Mouse (Mus musculus) hematopoietic multipotent progenitor cell, adult 10-12 weeks (in vitro differentiated cells): Measurements from ENCODE around the gene Zfp644. TPM values are rescaled to one million over a fixed set of nuclear protein-coding genes. Genes with fewer than 3 reads are reported as not detected.

ENCODE experiments used
- polyA plus RNA-seq: library from polyadenylated mRNA; stranded (reverse); fragments of >175 nt; gene quantifications from 2 replicates; pipeline ENCODE4 v1.2.3, GENCODE M21; 2012; ENCODE audit warnings: low replicate concordance

The Zfp644 gene
- 23.2 and 41.2 TPM in 2 replicates for polyA plus RNA-seq

DNA sequence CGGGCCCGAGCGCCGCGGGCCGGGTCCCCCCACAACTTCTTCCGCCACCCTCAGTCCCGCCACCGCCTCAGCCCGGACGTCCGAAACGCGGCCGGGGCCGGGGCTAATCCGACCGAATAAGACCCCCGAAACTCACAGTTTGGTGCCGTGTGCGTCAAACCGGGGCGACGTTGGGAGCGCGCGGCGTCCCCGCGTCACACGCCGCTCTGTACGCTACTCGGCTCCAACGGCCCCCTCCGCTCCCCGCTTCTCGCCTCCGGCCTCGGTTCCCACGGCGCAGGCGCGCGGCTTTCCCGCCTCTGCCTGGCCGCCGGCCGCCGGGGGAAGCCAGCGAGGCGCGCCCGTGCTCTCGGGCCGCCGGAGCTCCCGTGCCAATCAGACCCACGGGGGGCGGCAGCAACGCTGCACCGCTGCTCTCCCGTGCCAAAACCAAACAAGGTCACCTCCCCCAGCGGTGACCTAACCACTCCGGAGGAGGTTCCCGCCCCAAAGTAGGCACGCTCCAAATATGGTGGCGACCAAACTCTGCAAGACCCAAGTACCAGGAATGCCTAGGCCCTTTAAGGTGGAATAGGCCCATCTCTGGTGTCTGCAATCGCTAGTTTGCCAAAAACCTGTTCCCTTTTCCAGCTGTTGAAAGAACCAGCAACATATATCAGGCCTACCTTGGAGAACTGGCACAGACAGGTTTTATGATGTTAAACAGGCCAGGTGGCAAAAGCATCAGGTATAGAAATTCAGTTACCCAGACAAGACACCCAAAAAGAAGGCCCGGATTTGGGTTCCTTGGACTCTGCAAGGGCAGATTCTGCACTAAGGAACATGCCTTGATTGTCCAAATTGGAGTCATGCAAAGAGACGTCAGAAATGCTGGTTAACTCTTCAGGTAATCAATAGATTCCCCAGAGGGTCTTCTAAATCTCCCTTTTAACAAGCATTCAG, at the start of gene Zfp644:
Gene Zfp644 (minus strand): TSS at position 892 of the 942 bp plus-strand sequence.

DNA sequence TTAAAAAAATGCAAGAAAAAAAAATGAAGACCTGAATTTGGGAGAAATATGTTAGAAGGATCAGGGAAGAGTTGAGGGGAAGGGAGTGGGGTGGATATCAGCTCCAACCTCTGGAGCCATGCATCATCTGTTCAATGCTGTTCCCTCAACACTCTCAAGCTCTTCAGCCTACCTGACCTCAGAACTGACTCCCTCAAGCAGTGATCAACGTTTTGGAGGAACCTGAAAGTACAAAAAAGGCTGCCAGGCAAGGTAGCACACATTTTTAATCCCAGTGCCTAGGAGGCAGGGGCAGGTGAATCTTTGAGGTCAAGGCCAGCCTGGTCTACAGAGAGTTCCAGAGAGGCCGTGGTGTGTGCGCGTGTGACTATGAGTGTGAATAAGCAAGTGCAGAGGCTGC, 88.3 kb downstream of the Zfp644 start, which contains the start of gene Gm17304:
Gene Gm17304 (plus strand): TSS at position 301 of the 400 bp plus-strand sequence.

Other genes with a start within 250 kb of the Zfp644 start
- gene Barhl2, start 239.1 kb downstream of the Zfp644 start, polyA plus RNA-seq = not detected in 2 replicates
- gene Gm17304, start 88.2 kb downstream of the Zfp644 start, polyA plus RNA-seq = not detected in 2 replicates
- not detected in 2 replicates for gene Hfm1, start 229.0 kb upstream of the Zfp644 start, polyA plus RNA-seq